Mouse (Mus musculus) gastrocnemius, postnatal 25 days (tissue): ENCODE measurements around the gene Emx1. TPM values are rescaled to one million over a fixed set of nuclear protein-coding genes. Genes with fewer than 3 reads are reported as not detected.

Source experiments
- DNase-seq: peaks from one replicate; pipeline ENCODE4 v3.0.0; 2022
- total RNA-seq, 2 experiments: library from RNA; stranded (reverse); gene quantifications; 1 replicate in 1 of 2; 2 replicates in 1 of 2; pipeline ENCODE4 v1.2.3; 2021

The Emx1 gene
- total RNA-seq, 2 experiments from 2014 or later = not detected

GRCm38 (mm10) chr6:85231469-85231868, 44.2 kb downstream of the Emx1 start:
- no peak for DNase-seq

GRCm38 (mm10) chr6:85232045-85232444, 44.8 kb downstream of the Emx1 start:
- no peak for DNase-seq

GRCm38 (mm10) chr6:85232836-85233623, 45.8 kb downstream of the Emx1 start:
- DNase-seq = no peak

- DNase-seq = no peak
Observed at GRCm38 (mm10) chr6:85234796-85235195, 47.6 kb downstream of the Emx1 start.

- no peak for DNase-seq
Observed at GRCm38 (mm10) chr6:85237001-85237400, 49.8 kb downstream of the Emx1 start.

GRCm38 (mm10) chr6:85237595-85238337, 50.5 kb downstream of the Emx1 start:
- no peak for DNase-seq

- DNase-seq = no peak
Observed at GRCm38 (mm10) chr6:85239044-85239489, 51.8 kb downstream of the Emx1 start.

GRCm38 (mm10) chr6:85249821-85250220, 62.6 kb downstream of the Emx1 start:
- no peak for DNase-seq

GRCm38 (mm10) chr6:85250811-85251241, 63.6 kb downstream of the Emx1 start:
- peak; percentile 79 for DNase-seq

- DNase-seq = no peak
Observed at GRCm38 (mm10) chr6:85252251-85253058, 65.2 kb downstream of the Emx1 start.

GRCm38 (mm10) chr6:85253275-85253674, 66.0 kb downstream of the Emx1 start:
- no peak for DNase-seq

Other genes with a start within 250 kb of the Emx1 start
- 10 to 100 TPM; 11.4 to 13.8 TPM for gene Exoc6b, start 117.9 kb upstream of the Emx1 start, total RNA-seq
- gene Spr, start 49.7 kb upstream of the Emx1 start, total RNA-seq = 10 to 100 TPM; 44.9 to 50.4 TPM
- 1 to 10 TPM; 5.0 to 7.3 TPM for gene Sfxn5, start 146.0 kb downstream of the Emx1 start, total RNA-seq
- 10 to 100 TPM; 22.7 to 26.5 TPM for gene Rab11fip5, start 187.2 kb downstream of the Emx1 start, total RNA-seq
- not detected for gene Noto, start 236.4 kb downstream of the Emx1 start, total RNA-seq
- gene Smyd5, start 244.6 kb downstream of the Emx1 start, total RNA-seq = 1 to 10 TPM; 5.8 to 6.1 TPM